Mouse (Mus musculus): ENCODE data around the gene Stat5b.
A peak's percentile ranks its signal among the peaks of the same experiment; 100 is the strongest.

The Stat5b gene

GRCm38 (mm10) chr11:100762831-100763230, 87.7 kb downstream of the Stat5b start, which contains the start of gene Hcrt:
Gene Hcrt (minus strand): TSS chr11:100762931.
- DNase-seq (ENCODE audit: low spot score), result no peak

- DNase-seq (ENCODE audit: low spot score), result peak; percentile 85
These were observed 88.9 kb downstream of the Stat5b start for GRCm38 (mm10) chr11:100761547-100762045.

- peak; percentile 95 for DNase-seq (ENCODE audit: low spot score)
These were observed 90.8 kb downstream of the Stat5b start, which contains the start of gene Kcnh4 for GRCm38 (mm10) chr11:100759611-100760233. Gene Kcnh4 (minus strand): TSS chr11:100759942.

GRCm38 (mm10) chr11:100758707-100759610, 91.6 kb downstream of the Stat5b start:
- peak; percentile 67 for DNase-seq (ENCODE audit: low spot score)

- DNase-seq (ENCODE audit: low spot score), result no peak
These were observed 93.0 kb downstream of the Stat5b start for GRCm38 (mm10) chr11:100757566-100757965.

GRCm38 (mm10) chr11:100756476-100756875, 94.0 kb downstream of the Stat5b start:
- DNase-seq (ENCODE audit: low spot score), result no peak

- DNase-seq (ENCODE audit: low spot score), result no peak
These were observed 95.8 kb downstream of the Stat5b start for GRCm38 (mm10) chr11:100754693-100755057.

GRCm38 (mm10) chr11:100754021-100754692, 96.4 kb downstream of the Stat5b start:
- DNase-seq (ENCODE audit: low spot score), result no peak

GRCm38 (mm10) chr11:100752294-100752693, 98.2 kb downstream of the Stat5b start:
- no peak for DNase-seq (ENCODE audit: low spot score)

GRCm38 (mm10) chr11:100750127-100750526, 100.4 kb downstream of the Stat5b start:
- no peak for DNase-seq (ENCODE audit: low spot score)

- no peak for DNase-seq (ENCODE audit: low spot score)
These were observed 101.1 kb downstream of the Stat5b start for GRCm38 (mm10) chr11:100749469-100749868.

- DNase-seq (ENCODE audit: low spot score), result no peak
These were observed 101.9 kb downstream of the Stat5b start for GRCm38 (mm10) chr11:100748620-100749019.

- DNase-seq (ENCODE audit: low spot score), result no peak
These were observed 103.4 kb downstream of the Stat5b start for GRCm38 (mm10) chr11:100747114-100747513.

- DNase-seq (ENCODE audit: low spot score), result no peak
These were observed 104.0 kb downstream of the Stat5b start for GRCm38 (mm10) chr11:100746546-100746945.

GRCm38 (mm10) chr11:100745085-100745484, 105.4 kb downstream of the Stat5b start:
- peak; percentile 42 for DNase-seq (ENCODE audit: low spot score)

GRCm38 (mm10) chr11:100741348-100741747, 109.2 kb downstream of the Stat5b start:
- DNase-seq (ENCODE audit: low spot score), result no peak

- no peak for DNase-seq (ENCODE audit: low spot score)
These were observed 111.8 kb downstream of the Stat5b start for GRCm38 (mm10) chr11:100738749-100739148.

GRCm38 (mm10) chr11:100738066-100738604, 112.4 kb downstream of the Stat5b start, which contains the start of gene Rab5c:
Gene Rab5c (minus strand): TSS chr11:100738215.
- DNase-seq (ENCODE audit: low spot score), result peak; percentile 99

GRCm38 (mm10) chr11:100737105-100737733, 113.3 kb downstream of the Stat5b start:
- DNase-seq (ENCODE audit: low spot score), result peak; percentile 35

- no peak for DNase-seq (ENCODE audit: low spot score)
These were observed 113.8 kb downstream of the Stat5b start for GRCm38 (mm10) chr11:100736746-100737080.

GRCm38 (mm10) chr11:100735954-100736745, 114.4 kb downstream of the Stat5b start:
- peak; percentile 22 for DNase-seq (ENCODE audit: low spot score)

Data from MN1 (cell line).